Mouse (Mus musculus): Measurements from ENCODE around the gene Fam57b. TPM values are rescaled to one million over a fixed set of nuclear protein-coding genes. Genes with fewer than 3 reads are reported as not detected.

Gene Fam57b
- total RNA-seq (2014; rRNA removed; ENCODE audit: low replicate concordance), result 0.99 and 2.9 TPM in 2 replicates
- 2.6 and 3.0 TPM in 2 replicates for polyA plus RNA-seq (2015; fragmentation: Nextera tagmentation; extraction: Ambion mirVana)

DNA sequence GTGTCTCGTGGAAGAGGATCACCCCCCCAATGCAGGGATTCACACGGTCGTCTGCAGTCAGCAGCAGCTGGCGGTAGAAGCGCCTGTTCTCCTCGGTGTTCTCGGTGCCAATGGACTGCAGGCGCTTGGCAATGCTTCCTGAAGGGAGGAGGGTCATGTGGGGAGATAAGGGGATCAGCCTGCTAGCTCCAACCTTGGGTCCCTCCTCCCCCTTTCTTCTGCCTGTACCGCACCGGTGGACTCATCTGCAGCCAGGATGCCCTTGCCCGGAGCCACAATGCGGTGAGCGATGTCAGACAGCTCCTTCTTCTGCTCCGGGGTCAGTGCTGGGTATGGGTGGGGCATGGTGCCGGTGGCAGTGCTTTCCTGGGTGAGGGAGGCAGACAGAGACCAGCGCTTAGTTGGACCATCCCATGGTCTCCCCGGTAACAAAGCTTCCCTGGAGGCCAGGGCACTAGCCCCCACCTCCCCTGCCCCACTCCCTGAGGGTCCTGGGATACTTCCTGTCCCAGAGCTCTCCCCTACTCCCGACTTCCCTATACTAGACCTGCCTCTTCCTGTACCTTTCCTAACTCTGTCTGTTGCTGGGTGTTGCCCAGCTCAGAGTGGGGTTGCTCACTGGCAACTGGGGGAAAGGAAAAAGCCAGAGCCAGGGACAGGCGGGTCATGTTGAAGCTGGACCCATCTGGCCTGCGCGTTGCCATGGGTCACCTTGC is at the start of gene Fam57b:
Gene Fam57b (plus strand): TSS at position 258 of the 716 bp plus-strand sequence.
- TF ChIP-seq EP300 (IDR thresholded peaks at IDR 0.05; ENCODE audit: low read depth), result peak; percentile 48; the same call in 1 of the 2 replicates
- TF ChIP-seq CTCF (IDR thresholded peaks at IDR 0.05; ENCODE audit: low read depth), result no peak
- WGBS, result 2% methylated on average over 21 of the region's 21 CpGs
- peak; percentile 69 for DNase-seq (ENCODE audit: low spot score)
- Histone ChIP-seq H3K4me2 (ENCODE audit: low read depth, low read length) (peak within 1 kb of the TSS; percentile 81), H3K4me1 (ENCODE audit: control insufficient read depth, insufficient read depth) (peaks cover 22% of the 10 kb centered on the region), H3K9ac (replicated peaks; ENCODE audit: low read depth, low read length) (peak within 1 kb of the TSS; percentile 84), H3K9me3 (replicated peaks; ENCODE audit: control insufficient read depth, low read length) (no peaks in the 10 kb centered on the region), H3K4me3 (ENCODE audit: low read depth, low read length) (peak within 1 kb of the TSS; percentile 83), H3K36me3 (replicated peaks; ENCODE audit: control insufficient read depth, insufficient read depth, low read length) (peaks cover 31% of the 10 kb centered on the region), H3K27me3 (ENCODE audit: control insufficient read depth, insufficient read depth, low read length) (no peaks in the 10 kb centered on the region), H3K27ac (ENCODE audit: low read depth) (peak within 1 kb of the TSS; percentile 97)
- peak; percentile 7; the same call in 1 of the 2 replicates for ATAC-seq (ENCODE audit: insufficient read depth, low read depth)

DNA sequence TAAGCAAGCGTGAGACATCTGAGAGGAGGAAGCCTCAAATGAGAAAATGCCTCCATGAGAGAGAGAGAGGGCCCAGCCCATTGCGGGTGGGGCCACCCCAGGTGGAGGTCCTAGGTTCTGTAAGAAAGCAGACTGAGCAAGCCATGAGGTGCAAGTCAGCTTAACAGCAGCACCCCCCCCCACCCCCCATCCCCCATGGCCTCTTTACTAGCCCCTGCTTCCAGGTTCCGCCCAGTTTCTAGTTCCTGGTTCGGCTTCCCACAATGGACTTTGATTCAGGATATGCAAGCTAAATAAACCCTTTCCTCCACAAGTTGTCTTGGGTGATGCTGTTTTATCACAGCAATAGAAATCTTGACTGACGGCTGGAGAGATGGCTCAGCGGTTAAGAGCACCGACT is 48.6 kb upstream of the Fam57b start:
- Histone ChIP-seq H3K36me3 (replicated peaks; ENCODE audit: control insufficient read depth, insufficient read depth, low read length) (no peaks in the 10 kb centered on the region), H3K4me3 (ENCODE audit: low read depth, low read length) (no peak overlapping the region), H3K9me3 (replicated peaks; ENCODE audit: control insufficient read depth, low read length) (no peaks in the 10 kb centered on the region), H3K27me3 (ENCODE audit: control insufficient read depth, insufficient read depth, low read length) (no peaks in the 10 kb centered on the region), H3K4me2 (ENCODE audit: low read depth, low read length) (no peak overlapping the region), H3K9ac (replicated peaks; ENCODE audit: low read depth, low read length) (no peak overlapping the region), H3K4me1 (ENCODE audit: control insufficient read depth, insufficient read depth) (no peaks in the 10 kb centered on the region), H3K27ac (ENCODE audit: low read depth) (no peak overlapping the region)
- 68% methylated on average over 7 of the region's 7 CpGs for WGBS
- ATAC-seq (ENCODE audit: insufficient read depth, low read depth) (no peak), DNase-seq (ENCODE audit: low spot score) (no peak)
- TF ChIP-seq EP300 (IDR thresholded peaks at IDR 0.05; ENCODE audit: low read depth), result no peak
- no peak for TF ChIP-seq CTCF (IDR thresholded peaks at IDR 0.05; ENCODE audit: low read depth)

- no peaks in the 10 kb centered on the region for H3K27me3 ChIP-seq (ENCODE audit: control insufficient read depth, insufficient read depth, low read length)
- TF ChIP-seq CTCF (IDR thresholded peaks at IDR 0.05; ENCODE audit: low read depth), result no peak
- TF ChIP-seq EP300 (IDR thresholded peaks at IDR 0.05; ENCODE audit: low read depth), result no peak
- 92% methylated on average over 17 of the region's 17 CpGs for WGBS
- H3K4me2 ChIP-seq (ENCODE audit: low read depth, low read length), result no peak overlapping the region
- DNase-seq (ENCODE audit: low spot score), result no peak
- H3K9me3 ChIP-seq (replicated peaks; ENCODE audit: control insufficient read depth, low read length), result no peaks in the 10 kb centered on the region
- no peak for ATAC-seq (ENCODE audit: insufficient read depth, low read depth)
- H3K4me3 ChIP-seq (ENCODE audit: low read depth, low read length), result no peak overlapping the region
- no peak overlapping the region for H3K27ac ChIP-seq (ENCODE audit: low read depth)
- H3K4me1 ChIP-seq (ENCODE audit: control insufficient read depth, insufficient read depth), result no peaks in the 10 kb centered on the region
- H3K9ac ChIP-seq (replicated peaks; ENCODE audit: low read depth, low read length), result no peak overlapping the region
- H3K36me3 ChIP-seq (replicated peaks; ENCODE audit: control insufficient read depth, insufficient read depth, low read length), result no peaks in the 10 kb centered on the region
These were observed 47.7 kb upstream of the Fam57b start for GRCm38 (mm10) chr7:126749582-126750343.

- H3K4me2 ChIP-seq (ENCODE audit: low read depth, low read length), result peak overlapping the region; percentile 40
- peak overlapping the region; percentile 44; the same call in 1 of the 2 replicates for H3K27ac ChIP-seq (ENCODE audit: low read depth)
- H3K4me3 ChIP-seq (ENCODE audit: low read depth, low read length), result 0 out of 2 replicates have a peak overlapping the region, but pooled peaks have one; percentile 17
These were observed 42.6 kb upstream of the Fam57b start for GRCm38 (mm10) chr7:126754866-126755265.

GRCm38 (mm10) chr7:126758539-126758938 is 38.9 kb upstream of the Fam57b start:
- Histone ChIP-seq H3K27ac (ENCODE audit: low read depth) (no peak overlapping the region), H3K4me3 (ENCODE audit: low read depth, low read length) (no peak overlapping the region), H3K9ac (replicated peaks; ENCODE audit: low read depth, low read length) (no peak overlapping the region), H3K4me2 (ENCODE audit: low read depth, low read length) (no peak overlapping the region), H3K36me3 (replicated peaks; ENCODE audit: control insufficient read depth, insufficient read depth, low read length) (peaks cover 8% of the 10 kb centered on the region; the same call in 1 of the 2 replicates), H3K27me3 (ENCODE audit: control insufficient read depth, insufficient read depth, low read length) (no peaks in the 10 kb centered on the region), H3K4me1 (ENCODE audit: control insufficient read depth, insufficient read depth) (peaks cover 13% of the 10 kb centered on the region; the same call in 1 of the 2 replicates), H3K9me3 (replicated peaks; ENCODE audit: control insufficient read depth, low read length) (no peaks in the 10 kb centered on the region)
- TF ChIP-seq CTCF (IDR thresholded peaks at IDR 0.05; ENCODE audit: low read depth), result no peak
- TF ChIP-seq EP300 (IDR thresholded peaks at IDR 0.05; ENCODE audit: low read depth), result no peak
- 79% methylated on average over 7 of the region's 7 CpGs for WGBS
- ATAC-seq (ENCODE audit: insufficient read depth, low read depth) (no peak), DNase-seq (ENCODE audit: low spot score) (no peak)

More at GRCm38 (mm10) chr7:126754866-126755265, 42.6 kb upstream of the Fam57b start:
- under 1% methylated on average over 9 of the region's 9 CpGs for WGBS
- DNase-seq (ENCODE audit: low spot score) (peak; percentile 75), ATAC-seq (ENCODE audit: insufficient read depth, low read depth) (peak; percentile 59)
- Histone ChIP-seq H3K9ac (replicated peaks; ENCODE audit: low read depth, low read length) (peak overlapping the region; percentile 42; the same call in 1 of the 2 replicates), H3K27me3 (ENCODE audit: control insufficient read depth, insufficient read depth, low read length) (no peaks in the 10 kb centered on the region), H3K36me3 (replicated peaks; ENCODE audit: control insufficient read depth, insufficient read depth, low read length) (no peaks in the 10 kb centered on the region), H3K9me3 (replicated peaks; ENCODE audit: control insufficient read depth, low read length) (no peaks in the 10 kb centered on the region), H3K4me1 (ENCODE audit: control insufficient read depth, insufficient read depth) (0 out of 2 replicates have a peak, but pooled peaks cover 4% of the 10 kb centered on the region)
- no peak for TF ChIP-seq EP300 (IDR thresholded peaks at IDR 0.05; ENCODE audit: low read depth)
- peak; percentile 89 for TF ChIP-seq CTCF (IDR thresholded peaks at IDR 0.05; ENCODE audit: low read depth)

Measured in heart, postnatal 0 days (tissue).